In genomic region chr10:128458348-128458718, GRCm38 (mm10) we compare ENCODE assay signal across 8 mouse cellular contexts. TPM values are rescaled to one million over a fixed set of nuclear protein-coding genes. Genes with fewer than 3 reads are reported as not detected.
DNase-seq lines count a peak whose midpoint lies in the region; ATAC-seq and TF ChIP-seq lines count a peak whose summit lies in the region.

No protein-coding gene starts in this region.

- peak; percentile 67 for ATAC-seq in forebrain, embryonic 14.5 days
- peak; percentile 73 for ATAC-seq in lung, embryonic 14.5 days (ENCODE audit: insufficient read depth)
- ATAC-seq in neutrophil, adult 5-6 weeks (ENCODE audit: extremely low read depth, insufficient number of reproducible peaks, low FRiP score, poor library complexity, severe bottlenecking): peak; percentile 13; the same call in 1 of the 2 replicates

- peak overlapping the region; percentile 98 for H3K27ac ChIP-seq in forebrain, embryonic 14.5 days (ENCODE audit: low read depth, low read length)
- H3K27ac ChIP-seq in lung, embryonic 14.5 days (ENCODE audit: low read depth): peak overlapping the region; percentile 96

- no peaks in the 10 kb centered on the region for H3K27me3 ChIP-seq in forebrain, embryonic 14.5 days (replicated peaks; ENCODE audit: control insufficient read depth, insufficient read depth, low read length)
- no peaks in the 10 kb centered on the region for H3K27me3 ChIP-seq in lung, embryonic 14.5 days (ENCODE audit: insufficient read depth, low read length)

- H3K4me3 ChIP-seq in forebrain, embryonic 14.5 days (ENCODE audit: low read depth, low read length): peak overlapping the region; percentile 91
- peak overlapping the region; percentile 95 for H3K4me3 ChIP-seq in lung, embryonic 14.5 days (ENCODE audit: low read depth, low read length)

- peaks cover 10% of the 10 kb centered on the region for H3K4me1 ChIP-seq in forebrain, embryonic 14.5 days (ENCODE audit: control insufficient read depth, insufficient read depth, low read length)
- H3K4me1 ChIP-seq in lung, embryonic 14.5 days (ENCODE audit: insufficient read depth): 0 out of 2 replicates have a peak, but pooled peaks cover 8% of the 10 kb centered on the region

- peak overlapping the region; percentile 98 for H3K9ac ChIP-seq in forebrain, embryonic 14.5 days (ENCODE audit: low read length)
- peak overlapping the region; percentile 96 for H3K9ac ChIP-seq in lung, embryonic 14.5 days

- H3K36me3 ChIP-seq in forebrain, embryonic 14.5 days (ENCODE audit: control insufficient read depth, insufficient read depth, low read length): peaks cover 24% of the 10 kb centered on the region
- H3K36me3 ChIP-seq in lung, embryonic 14.5 days (ENCODE audit: insufficient read depth): peaks cover 17% of the 10 kb centered on the region

- H3K9me3 ChIP-seq in forebrain, embryonic 14.5 days (replicated peaks; ENCODE audit: control insufficient read depth, low read length): no peaks in the 10 kb centered on the region
- H3K9me3 ChIP-seq in lung, embryonic 14.5 days (ENCODE audit: low read depth, low read length): no peaks in the 10 kb centered on the region

- H3K4me2 ChIP-seq in forebrain, embryonic 14.5 days (ENCODE audit: low read length): peak overlapping the region; percentile 54
- peak overlapping the region; percentile 68 for H3K4me2 ChIP-seq in lung, embryonic 14.5 days

- TF ChIP-seq CTCF in lung, embryonic 14.5 days (IDR thresholded peaks at IDR 0.05; ENCODE audit: low read depth): no peak

- peak; percentile 85 for DNase-seq in ES-CJ7 (ENCODE audit: low read depth, low spot score)
- peak; percentile 84 for DNase-seq in c-Kit-positive CD71-negative TER-119-negative erythroid progenitor cells, embryonic 14.5 days (ENCODE audit: low read depth)
- peak; percentile 90 for DNase-seq in forebrain, embryonic 14.5 days (ENCODE audit: low spot score)
- peak; percentile 97 for DNase-seq in heart, postnatal 4 days
- DNase-seq in layer of hippocampus, adult 8-10 months (ENCODE audit: low spot score in 2 of 2): peak; percentile 83 to 92
- peak; percentile 95 for DNase-seq in lung, embryonic 14.5 days
- DNase-seq in testis, postnatal 14 days (ENCODE audit: low spot score): peak; percentile 84

- under 1% methylated on average over 29 of the region's 29 CpGs for WGBS in forebrain, embryonic 14.5 days
- under 1% methylated on average over 29 of the region's 29 CpGs for WGBS in lung, embryonic 14.5 days

RNA-seq across cellular contexts. Expression of gene Smarcc2, which starts 0.7 kb away (rescaled TPM):
- polyA plus RNA-seq in forebrain, embryonic 14.5 days (2014; fragmentation: Nextera tagmentation; extraction: Ambion mirVana): 178 and 201 TPM in 2 replicates
- total RNA-seq in heart, postnatal 4 days (2021): 10 to 100 TPM; 97.0 to 97.3 TPM
- 100 to 1,000 TPM; 238 to 267 (median 258) TPM for total RNA-seq in layer of hippocampus, adult 8-10 months (2022)
- polyA plus RNA-seq in lung, embryonic 14.5 days (2014; fragmentation: Nextera tagmentation; extraction: Ambion mirVana): 81.1 and 89.6 TPM in 2 replicates
- total RNA-seq in neutrophil, adult 5-6 weeks (2017): 117 and 119 TPM in 2 replicates

RNA-seq across cellular contexts. Expression of gene Myl6, which starts 35.6 kb away (rescaled TPM):
- 732 and 818 TPM in 2 replicates for polyA plus RNA-seq in forebrain, embryonic 14.5 days (2014; fragmentation: Nextera tagmentation; extraction: Ambion mirVana)
- total RNA-seq in heart, postnatal 4 days (2021): 100 to 1,000 TPM; 616 to 628 TPM
- total RNA-seq in layer of hippocampus, adult 8-10 months (2022): 100 to 1,000 TPM; 486 to 591 (median 538) TPM
- polyA plus RNA-seq in lung, embryonic 14.5 days (2014; fragmentation: Nextera tagmentation; extraction: Ambion mirVana): 1,221 and 1,238 TPM in 2 replicates
- 1,334 and 1,420 TPM in 2 replicates for total RNA-seq in neutrophil, adult 5-6 weeks (2017)

RNA-seq across cellular contexts. Expression of gene Myl6b, which starts 40.2 kb away (rescaled TPM):
- polyA plus RNA-seq in forebrain, embryonic 14.5 days (2014; fragmentation: Nextera tagmentation; extraction: Ambion mirVana): 4.6 and 5.8 TPM in 2 replicates
- 1 to 10 TPM; 3.7 TPM for total RNA-seq in heart, postnatal 4 days (2021)
- 10 to 100 TPM; 18.4 to 23.6 (median 22.6) TPM for total RNA-seq in layer of hippocampus, adult 8-10 months (2022)
- polyA plus RNA-seq in lung, embryonic 14.5 days (2014; fragmentation: Nextera tagmentation; extraction: Ambion mirVana): 3.0 and 4.4 TPM in 2 replicates
- 0.58 and 2.0 TPM in 2 replicates for total RNA-seq in neutrophil, adult 5-6 weeks (2017)

RNA-seq across cellular contexts. Expression of gene Rnf41, which starts 46.9 kb away (rescaled TPM):
- polyA plus RNA-seq in forebrain, embryonic 14.5 days (2014; fragmentation: Nextera tagmentation; extraction: Ambion mirVana): 94.2 and 107 TPM in 2 replicates
- total RNA-seq in heart, postnatal 4 days (2021): 10 to 100 TPM; 25.0 to 27.0 TPM
- 10 to 100 TPM; 71.7 to 79.9 (median 75.7) TPM for total RNA-seq in layer of hippocampus, adult 8-10 months (2022)
- 32.8 and 33.5 TPM in 2 replicates for polyA plus RNA-seq in lung, embryonic 14.5 days (2014; fragmentation: Nextera tagmentation; extraction: Ambion mirVana)
- total RNA-seq in neutrophil, adult 5-6 weeks (2017): 53.8 and 59.5 TPM in 2 replicates

RNA-seq across cellular contexts. Expression of gene Nabp2, which starts 47.0 kb away (rescaled TPM):
- polyA plus RNA-seq in forebrain, embryonic 14.5 days (2014; fragmentation: Nextera tagmentation; extraction: Ambion mirVana): 147 and 180 TPM in 2 replicates
- total RNA-seq in heart, postnatal 4 days (2021): 10 to 100 TPM; 44.1 to 47.1 TPM
- total RNA-seq in layer of hippocampus, adult 8-10 months (2022): 100 to 1,000 TPM in 2 of 4 experiments, 10 to 100 TPM in 2; 94.4 to 107 (median 100) TPM
- 77.1 and 83.1 TPM in 2 replicates for polyA plus RNA-seq in lung, embryonic 14.5 days (2014; fragmentation: Nextera tagmentation; extraction: Ambion mirVana)
- 43.4 and 46.3 TPM in 2 replicates for total RNA-seq in neutrophil, adult 5-6 weeks (2017)

Comparison
In these comparisons a context has a peak if more than half of its experiments do, and no peak if none do; other contexts are left out.
1. Peak in every context shown above with its lines: DNase-seq, ATAC-seq, H3K4me3 ChIP-seq and H3K27ac ChIP-seq.
2. ATAC-seq: peak in every context shown above with its lines; median percentile 73 in lung, embryonic 14.5 days; 67 in forebrain, embryonic 14.5 days; 13 in neutrophil, adult 5-6 weeks.